10 mouse cellular contexts compared by ENCODE assay signal in genomic region chr11:110098901-110099300, GRCm38 (mm10). TPM values are rescaled to one million over a fixed set of nuclear protein-coding genes. Genes with fewer than 3 reads are reported as not detected.
"Had no signal": no experiment of that assay in that cellular context is flagged by ENCODE, and none has a peak within 500 bp of the region (broad histone marks: within the 10 kb centered on the region; RNA-seq: fewer than 3 reads in every experiment).

No protein-coding gene starts in this region.

- H3K9me3 ChIP-seq: limb, embryonic 10.5 days; liver, embryonic 15.5 days; lung, embryonic 15.5 days; midbrain, embryonic 13.5 days had no signal

- H3K9ac ChIP-seq: liver, embryonic 15.5 days; lung, embryonic 15.5 days; midbrain, embryonic 13.5 days had no signal

- H3K4me1 ChIP-seq: limb, embryonic 10.5 days; midbrain, embryonic 13.5 days had no signal

- ATAC-seq: midbrain, embryonic 13.5 days had no signal

- H3K4me2 ChIP-seq: liver, embryonic 11.5 days; liver, embryonic 15.5 days; lung, embryonic 15.5 days; midbrain, embryonic 13.5 days had no signal

- H3K4me3 ChIP-seq: left cerebral cortex, adult 2 months; limb, embryonic 10.5 days; liver, embryonic 15.5 days; lung, embryonic 15.5 days; midbrain, embryonic 13.5 days had no signal

- H3K36me3 ChIP-seq: limb, embryonic 10.5 days; liver, embryonic 15.5 days; lung, embryonic 15.5 days; midbrain, embryonic 13.5 days had no signal

- DNase-seq: right cerebral cortex, postnatal 14 days; thymus, adult 18-20 months; thymus, postnatal 14 days had no signal

- H3K27me3 ChIP-seq: liver, embryonic 15.5 days; lung, embryonic 15.5 days; midbrain, embryonic 13.5 days had no signal

- H3K27ac ChIP-seq: left cerebral cortex, adult 2 months; limb, embryonic 10.5 days; liver, embryonic 15.5 days; lung, embryonic 15.5 days; midbrain, embryonic 13.5 days had no signal

RNA-seq across cellular contexts. Expression of gene Abca8a, which starts 3.1 kb away (rescaled TPM):
- total RNA-seq: megakaryocyte progenitor cell, adult 5-6 weeks had no signal
- polyA plus RNA-seq: limb, embryonic 10.5 days had no signal
